Mouse (Mus musculus) WW6 (cell line): ENCODE data around the gene Mrgprf.

Experiments
- DNase-seq: peaks from one replicate; pipeline ENCODE4 v3.0.0-alpha.2; 2013; ENCODE audit warnings: low read depth, low spot score

Gene Mrgprf

GRCm38 (mm10) chr7:145335199-145335598, 34.6 kb downstream of the Mrgprf start:
- DNase-seq = no peak

- no peak for DNase-seq
Observed at GRCm38 (mm10) chr7:145335616-145336332, 35.1 kb downstream of the Mrgprf start.

GRCm38 (mm10) chr7:145337889-145338288, 37.3 kb downstream of the Mrgprf start:
- no peak for DNase-seq

GRCm38 (mm10) chr7:145340248-145340904, 39.7 kb downstream of the Mrgprf start:
- no peak for DNase-seq
